13 mouse cellular contexts compared by ENCODE assay signal in genomic region chr8:117329167-117329566, GRCm38 (mm10).
DNase-seq lines count a peak whose midpoint lies in the region; ATAC-seq and TF ChIP-seq lines count a peak whose summit lies in the region.
"Had no signal": no experiment of that assay in that cellular context is flagged by ENCODE, and none has a peak within 500 bp of the region (broad histone marks: within the 10 kb centered on the region; RNA-seq: fewer than 3 reads in every experiment).

No protein-coding gene starts in this region.

- no peak overlapping the region for H3K9ac ChIP-seq in CH12.LX (ENCODE audit: insufficient read depth, low read depth)
- H3K9ac ChIP-seq in midbrain, postnatal 0 days (replicated peaks; ENCODE audit: low read length, poor library complexity, severe bottlenecking): no peak overlapping the region
- H3K9ac ChIP-seq: embryonic facial prominence, embryonic 13.5 days had no signal

- H3K4me3 ChIP-seq in CH12.LX (replicated peaks in 1 of 3; ENCODE audit: low read depth in 2 of 3, low read length in 2 of 3, poor library complexity in 1 of 3): no peak overlapping the region
- no peak overlapping the region for H3K4me3 ChIP-seq in midbrain, postnatal 0 days (ENCODE audit: low read depth, low read length)
- H3K4me3 ChIP-seq: embryonic facial prominence, embryonic 13.5 days had no signal

- no peaks in the 10 kb centered on the region for H3K27me3 ChIP-seq in CH12.LX (replicated peaks)
- no peaks in the 10 kb centered on the region for H3K27me3 ChIP-seq in midbrain, postnatal 0 days (ENCODE audit: insufficient read depth, low read length)
- H3K27me3 ChIP-seq: embryonic facial prominence, embryonic 13.5 days had no signal

- H3K27ac ChIP-seq in CH12.LX (ENCODE audit: insufficient read depth, low read depth): peak overlapping the region; percentile 20; the same call in 1 of the 2 replicates
- H3K27ac ChIP-seq in midbrain, postnatal 0 days (ENCODE audit: low read depth, low read length): no peak overlapping the region
- H3K27ac ChIP-seq: embryonic facial prominence, embryonic 13.5 days had no signal

- H3K36me3 ChIP-seq in CH12.LX (replicated peaks in 1 of 2; ENCODE audit: control insufficient read depth in 1 of 2, insufficient read depth in 1 of 2, low read length in 1 of 2): peaks cover 3 to 22% of the 10 kb centered on the region in 2 experiments
- H3K36me3 ChIP-seq in midbrain, postnatal 0 days (ENCODE audit: insufficient read depth, low read length): 0 out of 2 replicates have a peak, but pooled peaks cover 5% of the 10 kb centered on the region

- no peak for TF ChIP-seq RAD21 in CH12.LX (IDR thresholded peaks at IDR 0.05; ENCODE audit: low read depth, low read length)

- in situ Hi-C loops in CH12.LX (cut with MboI; ENCODE audit: low pct_ligation_motif_present, low pct_unique_long_range_greater_than_20kb, low sequenced_read_pairs): no loop called here

- no peak for TF ChIP-seq POLR2A in CH12.LX (IDR thresholded peaks at IDR 0.05; ENCODE audit: low read depth, low read length)

- no peak for TF ChIP-seq CTCF in CH12.LX (conservative IDR thresholded peaks at IDR 0.05 in 1 of 2, IDR thresholded peaks at IDR 0.05 in 1 of 2; ENCODE audit: low read depth in 2 of 2, low read length in 2 of 2)
- no peak for TF ChIP-seq CTCF in midbrain, postnatal 0 days (IDR thresholded peaks at IDR 0.05)

- dilution Hi-C loops in CH12.LX (cut with MboI; ENCODE audit: extremely low pct_ligation_motif_present, extremely low pct_unique_long_range_greater_than_20kb, low sequenced_read_pairs): no loop called here

- H3K4me2 ChIP-seq in CH12.LX (ENCODE audit: insufficient read depth, low read depth, poor library complexity, severe bottlenecking): 0 out of 2 replicates have a peak overlapping the region, but pooled peaks have one; percentile 26
- no peak overlapping the region for H3K4me2 ChIP-seq in midbrain, postnatal 0 days (ENCODE audit: low read depth, low read length, poor library complexity, severe bottlenecking)
- H3K4me2 ChIP-seq: embryonic facial prominence, embryonic 13.5 days had no signal

- DNase-seq in layer of hippocampus, adult 9-11 months: peak; percentile 62
- no peak for DNase-seq in layer of hippocampus, adult 11-12 months (ENCODE audit: low spot score)
- DNase-seq in CH12.LX (ENCODE audit: extremely low read depth): no peak
- peak; percentile 44 for DNase-seq in brain, adult 2 months (ENCODE audit: low read depth, low spot score)
- DNase-seq in midbrain, postnatal 0 days (ENCODE audit: low spot score): peak; percentile 34
- DNase-seq in gastrocnemius, adult 18-20 months (ENCODE audit: low spot score): no peak
- no peak for DNase-seq in cerebellum, adult 8-10 months
- DNase-seq: gastrocnemius, postnatal 36 days; heart, postnatal 10 days; kidney, postnatal 14 days; lung, postnatal 10 days; thymus, adult 2 months had no signal

- TF ChIP-seq EP300 in CH12.LX (IDR thresholded peaks at IDR 0.05; ENCODE audit: low read length): no peak

- ATAC-seq in midbrain, postnatal 0 days (ENCODE audit: low FRiP score): no peak

- H3K9me3 ChIP-seq in CH12.LX (replicated peaks; ENCODE audit: low read length): no peaks in the 10 kb centered on the region
- no peaks in the 10 kb centered on the region for H3K9me3 ChIP-seq in midbrain, postnatal 0 days (ENCODE audit: low read length)
- H3K9me3 ChIP-seq: embryonic facial prominence, embryonic 13.5 days had no signal

- 64% methylated on average over 9 of the region's 9 CpGs for WGBS in midbrain, postnatal 0 days

- peaks cover 41 to 78% of the 10 kb centered on the region in 2 experiments for H3K4me1 ChIP-seq in CH12.LX (ENCODE audit: control insufficient read depth in 1 of 2, insufficient read depth in 2 of 2)
- peaks cover 12% of the 10 kb centered on the region for H3K4me1 ChIP-seq in midbrain, postnatal 0 days (ENCODE audit: insufficient read depth, low read length)

- H3K79me2 ChIP-seq in CH12.LX (replicated peaks; ENCODE audit: control insufficient read depth, extremely low read depth, insufficient read depth, poor library complexity, severe bottlenecking): 0 out of 2 replicates have a peak, but pooled peaks cover 4% of the 10 kb centered on the region

TF ChIP-seq in CH12.LX, 34 proteins besides CTCF, POLR2A, EP300 and RAD21:
- no peak for TF ChIP-seq CHD1 (IDR thresholded peaks at IDR 0.05; ENCODE audit: low read depth, low read length)
- no peak for TF ChIP-seq SMC3 (IDR thresholded peaks at IDR 0.05; ENCODE audit: low read depth, low read length)
- no peak for TF ChIP-seq JUND (conservative IDR thresholded peaks at IDR 0.05; ENCODE audit: low read depth, low read length)
- TF ChIP-seq ELF1 (IDR thresholded peaks at IDR 0.05; ENCODE audit: low read depth, low read length): no peak
- TF ChIP-seq USF1 (IDR thresholded peaks at IDR 0.05; ENCODE audit: low read depth, low read length): no peak

Comparison
In these comparisons a context has a peak if more than half of its experiments do, and no peak if none do; other contexts are left out.
1. DNase-seq: peak in layer of hippocampus, adult 9-11 months (single experiment), brain, adult 2 months (single experiment) and midbrain, postnatal 0 days (single experiment); none in layer of hippocampus, adult 11-12 months (single experiment), CH12.LX (single experiment), gastrocnemius, adult 18-20 months (single experiment) and cerebellum, adult 8-10 months (single experiment).